Mouse (Mus musculus): ENCODE measurements around the gene Smarcd3.

Smarcd3 gene

DNA sequence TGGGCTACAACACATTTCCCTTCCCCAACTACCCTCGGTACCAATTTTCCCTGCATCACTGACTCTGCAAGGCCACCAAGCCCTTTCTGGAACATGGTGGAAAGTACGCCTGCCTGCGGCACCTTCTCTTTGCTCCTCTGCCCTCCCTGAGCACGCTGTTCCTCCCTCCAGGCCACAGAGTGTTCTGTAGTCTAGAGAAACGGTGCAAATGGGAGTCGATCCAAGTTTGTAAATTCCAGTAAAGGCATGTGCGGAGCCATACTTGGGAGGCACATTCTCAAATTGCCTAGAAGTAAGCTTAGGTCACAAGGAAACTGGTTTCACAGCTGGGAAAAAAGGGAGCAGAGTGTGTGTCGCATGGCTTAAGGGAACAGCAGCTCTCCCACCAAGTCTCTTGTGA is 4.1 kb downstream of the Smarcd3 start:
- no peak for DNase-seq

DNA sequence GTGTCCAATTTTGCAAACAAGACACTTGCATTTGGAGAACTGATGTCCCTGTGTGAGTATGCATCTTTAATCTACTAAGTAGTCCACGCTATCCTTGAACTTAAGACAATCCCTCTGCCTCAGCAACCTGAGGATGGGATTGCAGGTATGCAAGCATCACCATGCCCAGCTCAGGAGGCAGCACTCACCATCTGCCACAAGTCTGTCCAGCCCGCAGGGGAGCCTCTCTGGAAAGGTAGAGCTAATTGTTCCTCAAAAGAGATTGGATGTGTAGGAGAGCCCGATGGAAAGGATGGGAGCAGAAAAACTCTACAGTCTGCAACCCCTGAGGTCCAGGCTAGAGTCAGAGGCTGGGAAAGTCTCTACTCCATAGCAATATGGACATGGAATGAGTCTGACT is 5.3 kb downstream of the Smarcd3 start:
- no peak for DNase-seq

DNA sequence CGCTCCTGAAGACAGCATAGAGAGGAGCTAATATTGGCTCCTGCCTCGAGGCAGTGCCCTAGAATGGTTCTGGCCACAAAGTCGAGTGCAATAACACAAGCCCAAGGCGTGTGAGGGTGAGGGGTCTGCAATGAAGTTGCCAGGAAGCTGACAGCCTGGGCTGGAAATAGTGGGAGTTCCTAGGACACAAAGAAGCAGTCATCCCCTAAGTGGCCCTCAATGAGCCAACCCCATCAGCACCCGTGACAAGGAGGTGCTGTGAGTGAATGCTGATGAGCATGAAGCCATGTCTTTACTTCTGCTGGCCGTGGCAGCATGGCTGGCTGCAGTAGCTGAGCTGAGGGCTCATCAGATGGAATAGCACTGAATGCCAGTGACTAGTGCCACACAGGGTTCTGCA is 9.1 kb downstream of the Smarcd3 start:
- DNase-seq: no peak

GRCm38 (mm10) chr5:24612302-24612649 is 11.9 kb downstream of the Smarcd3 start:
- no peak for DNase-seq

- DNase-seq: peak; percentile 71
Measured at GRCm38 (mm10) chr5:24611366-24612301, 12.6 kb downstream of the Smarcd3 start.

GRCm38 (mm10) chr5:24609388-24609787 is 14.8 kb downstream of the Smarcd3 start:
- DNase-seq: no peak

GRCm38 (mm10) chr5:24605980-24606665 is 18.1 kb downstream of the Smarcd3 start:
- peak; percentile 25 for DNase-seq

GRCm38 (mm10) chr5:24605321-24605979 is 18.8 kb downstream of the Smarcd3 start:
- peak; percentile 7 for DNase-seq

GRCm38 (mm10) chr5:24604656-24605100 is 19.5 kb downstream of the Smarcd3 start:
- DNase-seq: peak; percentile 76

DNA sequence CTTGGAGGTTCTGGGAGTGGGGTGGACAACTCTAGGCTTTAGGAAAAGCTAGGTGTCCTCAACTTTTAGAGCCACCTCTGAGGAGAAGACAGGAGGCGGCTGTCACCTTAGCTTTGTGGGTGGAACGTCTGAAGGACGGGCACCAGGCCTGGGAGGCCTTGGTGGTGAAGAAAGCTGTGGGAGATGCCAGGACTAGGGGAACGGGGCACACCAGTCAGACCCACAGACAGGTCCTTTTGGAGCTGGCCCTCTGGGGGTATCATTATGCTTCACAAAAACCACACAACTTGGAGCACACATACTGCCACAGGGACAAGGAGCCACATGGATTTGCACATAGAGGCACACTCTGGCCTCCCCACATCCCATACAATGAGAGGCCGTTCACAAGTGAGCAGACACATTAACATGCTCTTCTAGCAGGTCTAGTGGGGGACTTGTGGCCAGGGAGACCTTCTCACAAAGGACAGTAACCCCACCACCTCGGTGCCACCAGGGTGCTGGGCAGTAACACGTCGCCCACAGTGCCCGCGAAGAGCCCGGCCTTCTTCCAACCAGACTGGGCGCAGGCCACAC is 20.0 kb downstream of the Smarcd3 start:
- DNase-seq: no peak

GRCm38 (mm10) chr5:24603431-24604010 is 20.7 kb downstream of the Smarcd3 start:
- DNase-seq: peak; percentile 34

DNA sequence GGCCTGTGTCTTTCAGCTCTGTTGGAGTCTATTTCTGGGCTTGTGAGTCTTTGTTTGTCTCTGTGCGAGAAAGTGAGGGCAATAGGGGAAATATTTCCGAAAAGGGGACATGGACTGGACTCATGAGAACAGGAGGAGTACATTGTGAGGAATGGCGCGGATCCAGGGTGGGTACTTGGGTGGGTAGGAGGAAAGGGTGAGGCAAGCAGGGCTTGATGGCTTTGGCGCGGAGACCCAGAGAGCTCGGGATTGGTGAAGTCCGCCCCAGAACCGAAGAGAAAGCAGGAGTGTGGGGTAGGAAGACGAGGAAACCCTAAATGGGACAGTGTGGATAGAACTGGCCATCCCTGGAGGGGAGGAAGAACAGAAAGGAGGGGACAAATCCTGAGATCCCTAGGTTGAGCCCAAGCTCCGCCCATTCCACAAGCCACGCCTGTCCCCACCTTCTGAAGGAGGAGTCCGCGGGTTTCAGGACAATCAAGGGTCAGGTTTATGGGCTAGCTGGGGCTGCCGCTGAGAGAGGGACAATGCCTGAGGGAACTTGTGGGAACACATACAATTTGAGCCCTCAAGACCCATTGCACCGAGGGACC is 21.4 kb downstream of the Smarcd3 start:
- peak; percentile 59 for DNase-seq

GRCm38 (mm10) chr5:24601911-24602750 is 22.1 kb downstream of the Smarcd3 start:
- DNase-seq: peak; percentile 68

DNA sequence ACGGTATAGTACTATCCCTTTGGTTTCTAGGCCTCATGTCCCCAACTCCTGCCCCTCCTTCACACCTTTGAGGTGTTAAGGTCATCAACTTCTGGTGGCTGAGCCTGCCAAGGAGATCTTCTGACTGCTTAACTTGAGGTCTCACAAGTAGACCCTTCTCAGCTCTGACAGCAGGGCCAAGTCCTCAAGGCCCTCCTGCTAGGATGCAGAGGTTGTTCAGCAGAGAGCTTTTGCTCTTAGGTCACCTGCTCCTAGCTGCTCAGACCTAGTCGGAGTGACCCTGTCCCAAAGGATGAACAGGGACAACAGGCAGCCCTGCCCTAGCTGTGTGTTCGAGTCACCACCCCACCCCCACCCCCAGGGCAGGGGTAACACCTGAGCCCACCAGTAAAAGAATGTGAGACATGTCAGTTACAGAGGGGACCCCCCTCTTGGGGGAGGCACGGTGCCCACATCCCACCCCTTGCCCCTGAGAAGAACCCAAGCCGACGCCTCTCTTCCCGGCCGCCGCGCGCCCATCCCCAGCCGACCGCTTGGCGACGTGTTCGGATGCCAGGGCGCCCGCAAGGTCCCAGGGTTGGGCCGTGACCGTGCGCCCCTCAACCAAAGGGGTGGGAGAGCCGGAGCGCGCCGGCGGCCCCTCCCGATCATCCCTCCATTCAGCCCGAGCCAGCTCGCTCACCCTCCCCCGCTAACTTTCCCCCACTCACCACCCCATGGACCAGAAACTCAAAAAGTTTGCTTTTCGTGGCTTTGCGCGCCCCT is 23.0 kb downstream of the Smarcd3 start:
- DNase-seq: peak; percentile 30

DNA sequence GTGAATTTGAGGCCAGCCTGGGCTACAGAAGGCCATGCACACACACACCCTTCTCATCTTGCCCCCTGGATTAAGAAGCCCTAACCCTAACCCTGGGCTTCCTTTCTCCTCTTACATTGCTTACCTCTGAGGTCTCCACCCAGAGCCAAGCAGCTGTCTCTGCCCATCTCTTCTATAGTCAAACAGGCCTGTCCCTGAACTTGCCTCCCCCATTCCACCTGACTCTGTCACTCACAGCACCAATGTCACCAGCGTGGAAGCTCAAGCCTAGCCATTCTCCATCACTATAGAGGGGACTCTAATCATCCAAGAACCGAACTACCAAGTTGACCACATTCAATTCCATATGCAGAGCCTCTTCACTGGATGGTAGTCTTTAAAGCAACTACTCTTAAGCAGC is 24.0 kb downstream of the Smarcd3 start:
- DNase-seq: peak; percentile 1

GRCm38 (mm10) chr5:24599137-24599536 is 25.1 kb downstream of the Smarcd3 start:
- DNase-seq: no peak

DNA sequence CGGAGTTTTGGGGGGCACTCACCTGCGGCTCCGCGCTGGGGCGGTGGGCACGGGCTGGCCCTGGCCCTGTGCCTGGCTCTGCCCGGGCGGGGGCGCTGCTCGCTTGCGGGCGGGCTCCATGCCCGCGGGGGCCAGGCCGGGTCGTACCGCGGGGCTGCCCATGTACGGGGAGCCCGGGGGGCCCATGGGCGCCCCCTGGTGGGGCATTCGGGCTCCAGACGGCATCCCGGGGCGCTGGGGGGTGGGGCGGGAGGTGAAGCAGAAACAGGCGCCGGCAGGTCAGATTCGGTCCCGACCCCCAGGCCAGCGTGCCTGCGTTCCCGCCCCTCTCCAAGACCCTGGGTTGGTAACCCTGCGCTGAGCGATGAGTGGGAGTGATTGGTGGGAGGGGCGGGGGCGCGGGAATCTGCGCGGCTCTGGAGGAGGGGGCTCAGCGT is 25.6 kb downstream of the Smarcd3 start:
- peak; percentile 84 for DNase-seq

DNA sequence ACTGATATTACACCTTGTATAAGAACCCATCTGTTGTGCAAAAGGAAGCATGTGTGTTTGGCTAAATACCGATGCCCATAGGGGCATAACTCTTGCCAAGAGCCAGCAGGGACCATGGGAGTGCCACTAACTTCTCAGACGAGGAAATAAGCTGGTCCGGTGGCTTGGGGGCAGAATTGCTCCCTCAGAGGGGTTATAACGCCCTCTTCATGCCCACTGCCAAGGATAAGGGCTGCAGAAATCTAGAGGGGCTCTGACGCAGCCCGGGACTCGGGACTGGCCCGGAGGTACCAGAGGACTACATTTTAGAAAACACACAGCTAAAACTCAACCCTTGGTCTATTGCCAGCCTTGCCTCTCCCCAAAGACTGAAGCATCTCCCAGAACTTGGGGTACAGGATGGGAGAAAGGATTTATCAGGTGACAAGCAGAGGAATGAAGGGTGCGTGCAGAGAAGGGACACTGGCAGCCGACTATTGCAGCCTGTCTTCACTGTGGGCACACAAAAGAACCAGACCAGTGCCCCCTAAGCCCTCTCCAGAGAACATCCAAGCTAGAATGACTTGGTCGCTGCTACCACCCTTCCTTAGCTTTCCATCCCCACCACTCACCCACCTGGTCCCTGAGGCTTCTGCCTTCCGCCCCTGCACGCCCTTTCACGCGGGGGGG is 26.2 kb downstream of the Smarcd3 start:
- no peak for DNase-seq

DNA sequence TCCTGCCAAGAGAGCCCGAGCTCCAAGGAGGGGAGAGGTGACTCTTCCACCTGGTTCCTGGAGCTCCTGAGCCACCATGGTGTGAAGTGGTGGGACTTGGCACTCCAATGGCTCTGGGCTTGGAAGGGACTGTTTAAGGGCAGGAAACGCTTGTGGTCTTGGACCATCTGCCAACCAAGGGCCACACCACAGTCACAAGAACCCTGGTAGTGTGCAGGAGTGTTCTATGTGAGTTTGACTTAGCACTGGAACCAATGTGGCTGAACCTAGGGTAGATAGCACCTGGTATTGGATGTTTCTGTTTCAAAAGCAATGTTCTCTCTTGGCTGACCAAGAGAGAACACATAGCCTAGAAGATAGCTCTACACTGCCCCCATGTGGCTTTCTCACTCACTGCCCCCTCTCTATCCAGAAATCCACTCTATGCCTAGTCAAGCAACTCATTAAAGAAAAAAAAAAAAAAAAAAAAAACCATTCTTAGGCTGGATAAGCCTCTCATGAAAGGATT is 26.9 kb downstream of the Smarcd3 start:
- peak; percentile 81 for DNase-seq

Data from right cerebral cortex, postnatal 4 days (tissue).